Mouse (Mus musculus) left cerebral cortex, postnatal 36 days (tissue): ENCODE results near the gene Mex3a. TPM values are rescaled to one million over a fixed set of nuclear protein-coding genes. Genes with fewer than 3 reads are reported as not detected.

Source experiments
- DNase-seq, 2 experiments: peaks; one replicate each; pipeline ENCODE4 v3.0.0; 2021 to 2022; ENCODE audit warnings: low spot score in 2 of 2, mixed read lengths in 1 of 2
- intact Hi-C: fragments of 180-260 bp; cut with DNase I; formaldehyde crosslinking; loops from one replicate; pipeline ENCODE4 v1.15.1; 2025
- microRNA-seq: library from miRNA; unstranded; fragments of <30 nt; microRNA quantifications from one replicate; pipeline ENCODE4 v1.2.0, GENCODE M21; 2022
- total RNA-seq, 2 experiments: library from RNA; stranded (reverse); gene quantifications; 2 replicates each; pipeline ENCODE4 v1.2.3; 2021

The Mex3a gene
- total RNA-seq, 2 experiments from 2014 or later, result 2.6 to 2.9 TPM

- DNase-seq, result no peak
- intact Hi-C loops, result loop anchor here (5.0 kb wide), 1 partner anchor 147 kb away; no protein-coding TSS in a partner anchor
These were observed 58.1 kb downstream of the Mex3a start for GRCm38 (mm10) chr3:88590246-88590645.

Small RNAs within 50 kb of the gene (microRNA-seq; reads per million reads assigned to microRNA genes)
- not detected for gene Mir1905

Other genes with a start within 250 kb of the Mex3a start
- under 1 TPM; 0.45 to 0.52 TPM for gene Gm38392, start 245.2 kb upstream of the Mex3a start, total RNA-seq
- 1 to 10 TPM; 2.3 to 6.0 TPM for gene Tsacc, start 235.4 kb upstream of the Mex3a start, total RNA-seq
- gene Cct3, start 235.3 kb upstream of the Mex3a start, total RNA-seq, result 100 to 1,000 TPM; 170 TPM
- 100 to 1,000 TPM in 1 of 2 experiments, 10 to 100 TPM in 1; 90.8 to 101 TPM for gene Glmp, start 207.4 kb upstream of the Mex3a start, total RNA-seq
- 1 to 10 TPM in 1 of 2 experiments, under 1 TPM in 1; 0.41 to 1.8 TPM for gene Tmem79, start 196.2 kb upstream of the Mex3a start, total RNA-seq
- gene Smg5, start 196.1 kb upstream of the Mex3a start, total RNA-seq, result 10 to 100 TPM; 68.3 to 82.9 TPM
- 1 to 10 TPM; 6.9 to 8.4 TPM for gene Paqr6, start 167.8 kb upstream of the Mex3a start, total RNA-seq
- gene Bglap3, start 159.7 kb upstream of the Mex3a start, total RNA-seq, result 1 to 10 TPM in 1 of 2 experiments, not detected in 1; 1.8 TPM
- 1 to 10 TPM; 2.6 to 2.7 TPM for gene Bglap2, start 153.7 kb upstream of the Mex3a start, total RNA-seq
- gene Bglap, start 147.9 kb upstream of the Mex3a start, total RNA-seq, result 1 to 10 TPM in 1 of 2 experiments, not detected in 1; 1.8 TPM
- 1 to 10 TPM; 6.0 to 7.3 TPM for gene Pmf1, start 122.1 kb upstream of the Mex3a start, total RNA-seq
- 10 to 100 TPM; 77.1 to 84.0 TPM for gene Slc25a44, start 107.3 kb upstream of the Mex3a start, total RNA-seq
- gene Sema4a, start 71.2 kb upstream of the Mex3a start, total RNA-seq, result 10 to 100 TPM; 52.2 to 66.7 TPM
- gene Lmna, start 22.4 kb upstream of the Mex3a start, total RNA-seq, result 10 to 100 TPM; 47.1 to 57.3 TPM
- gene Rab25, start 15.9 kb downstream of the Mex3a start, total RNA-seq, result not detected
- 100 to 1,000 TPM; 103 to 106 TPM for gene Lamtor2, start 20.7 kb downstream of the Mex3a start, total RNA-seq
- 100 to 1,000 TPM; 129 to 137 TPM for gene Ubqln4, start 21.4 kb downstream of the Mex3a start, total RNA-seq
- 10 to 100 TPM; 90.4 to 94.5 TPM for gene Ssr2, start 43.5 kb downstream of the Mex3a start, total RNA-seq
- 100 to 1,000 TPM; 250 to 281 TPM for gene Arhgef2, start 73.6 kb downstream of the Mex3a start, total RNA-seq
- not detected for gene Rxfp4, start 120.7 kb downstream of the Mex3a start, total RNA-seq
- gene Khdc4, start 153.4 kb downstream of the Mex3a start, total RNA-seq, result 10 to 100 TPM; 42.4 to 63.2 TPM
- gene Rit1, start 184.4 kb downstream of the Mex3a start, total RNA-seq, result 10 to 100 TPM; 47.9 to 51.3 TPM
- 100 to 1,000 TPM; 498 to 620 TPM for gene Syt11, start 242.8 kb downstream of the Mex3a start, total RNA-seq